Mouse (Mus musculus): Measurements from ENCODE around the gene Vstm4. TPM values are rescaled to one million over a fixed set of nuclear protein-coding genes. Genes with fewer than 3 reads are reported as not detected.

Vstm4 gene
- total and polyA plus RNA-seq, 3 experiments, result 7.9 to 17.1 (median 14.0) TPM

DNA sequence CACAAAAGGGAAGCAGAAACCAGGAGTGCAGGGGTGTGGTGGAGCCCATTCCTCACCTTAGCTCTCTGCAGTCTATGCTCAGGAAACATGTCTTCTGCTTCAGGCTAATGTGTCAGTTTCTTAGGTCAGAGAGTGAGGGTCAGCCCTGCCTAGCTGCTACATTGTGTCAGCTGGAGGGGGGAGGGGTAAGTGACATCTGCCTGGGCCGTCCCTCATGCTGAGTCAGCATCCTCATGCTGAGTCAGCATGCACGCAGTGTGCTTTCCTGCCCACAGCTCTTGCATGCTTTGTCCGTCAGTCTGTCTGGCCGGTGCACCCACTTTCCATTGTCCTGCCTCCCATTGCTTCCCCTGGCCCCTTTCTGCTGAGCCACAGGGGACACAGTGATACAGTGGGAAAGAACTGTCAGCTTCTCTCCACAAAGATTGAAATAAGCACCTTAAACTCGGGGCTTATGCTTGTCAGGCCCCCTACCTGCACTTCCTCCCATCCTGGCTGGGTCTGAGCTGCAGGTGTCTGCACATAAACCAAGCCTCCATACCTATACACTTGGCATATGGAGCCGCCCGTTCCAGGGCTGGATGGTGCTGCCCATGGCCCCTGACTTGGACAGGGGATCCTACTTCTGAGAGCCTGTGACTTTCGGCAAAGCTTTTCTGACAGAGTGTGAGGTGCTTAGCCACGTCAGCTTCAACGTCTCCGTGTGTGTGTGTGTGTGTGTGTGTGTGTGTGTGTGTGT is 3.4 kb downstream of the Vstm4 start:
- peak; percentile 41 for DNase-seq

DNA sequence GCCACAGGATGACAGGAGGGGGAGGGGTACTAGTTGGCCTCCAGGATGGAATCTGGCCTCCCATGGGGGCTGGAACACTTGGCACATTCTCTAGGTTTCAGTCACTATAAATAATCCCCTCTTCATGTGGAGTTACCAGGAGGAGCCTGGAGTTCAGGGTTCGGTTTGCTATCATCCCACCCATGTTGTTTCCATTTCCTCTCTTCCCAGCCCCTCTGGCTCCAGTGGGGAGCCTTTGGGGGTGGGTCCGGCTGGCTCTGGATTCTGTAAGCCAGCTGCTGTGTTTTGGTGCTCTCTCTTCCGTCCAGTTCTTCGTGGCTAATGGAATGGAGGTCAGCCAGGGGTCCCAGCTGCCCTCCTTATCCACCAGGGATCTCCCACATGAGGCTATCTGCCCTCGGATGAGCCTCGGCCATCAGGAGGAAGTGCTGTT is 4.6 kb downstream of the Vstm4 start:
- no peak for DNase-seq

DNA sequence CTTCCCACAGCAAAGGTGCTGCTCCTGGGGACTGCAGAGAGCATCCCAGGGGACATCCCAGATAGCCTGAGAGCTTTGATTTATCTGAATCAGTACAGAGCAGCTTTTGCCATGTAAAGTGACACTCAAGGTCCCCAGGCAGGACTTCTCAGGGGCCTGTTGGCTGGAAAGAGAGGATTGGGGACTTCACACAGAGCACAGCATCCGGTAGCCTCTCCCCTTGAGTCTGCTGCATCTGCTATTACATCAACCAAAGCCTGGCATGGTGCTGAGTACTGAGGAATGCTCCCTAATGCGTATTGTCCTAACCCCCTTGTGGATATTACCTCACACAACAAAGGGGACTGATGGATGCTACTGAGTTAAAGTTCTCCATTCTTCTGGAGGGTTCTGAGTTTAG is 5.1 kb downstream of the Vstm4 start:
- DNase-seq, result no peak

DNA sequence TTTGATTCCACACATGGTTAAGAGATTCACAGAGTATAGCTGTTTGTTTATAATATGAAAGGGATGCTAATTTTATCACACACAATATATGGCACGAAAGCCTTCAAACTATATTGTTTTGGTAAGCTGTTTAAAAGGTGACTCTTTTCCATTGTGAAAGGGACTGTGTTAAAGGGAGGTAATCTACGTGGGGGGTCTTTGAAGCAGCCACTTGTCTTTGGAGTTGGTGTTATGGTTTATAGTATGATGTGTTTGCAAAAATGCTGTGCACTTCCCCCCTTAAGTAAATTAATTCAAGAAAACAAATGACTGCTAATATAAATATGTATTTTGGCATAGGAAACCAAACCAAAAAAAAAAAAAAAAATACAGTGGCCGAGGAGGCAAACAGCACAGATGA is 8.8 kb downstream of the Vstm4 start:
- DNase-seq, result no peak

DNA sequence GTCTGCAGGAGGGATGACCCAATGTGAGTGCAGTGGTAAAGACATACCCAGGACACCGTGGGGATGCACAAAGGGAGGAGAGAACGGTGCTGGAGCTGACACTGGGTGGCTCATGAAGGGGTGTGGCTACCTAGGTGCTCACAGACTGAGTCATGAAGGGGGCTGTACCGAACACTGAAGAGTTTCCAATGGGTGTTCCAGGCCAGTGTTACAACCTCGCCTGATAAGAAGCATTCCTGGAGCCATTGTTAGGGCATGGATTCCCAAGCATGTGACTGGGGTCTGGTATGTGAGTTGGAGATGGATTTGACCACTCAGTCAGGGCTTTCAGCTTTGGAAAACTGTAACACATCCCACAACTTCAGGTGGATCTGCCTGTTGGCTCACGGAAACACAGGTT is 15.4 kb downstream of the Vstm4 start:
- DNase-seq, result no peak

DNA sequence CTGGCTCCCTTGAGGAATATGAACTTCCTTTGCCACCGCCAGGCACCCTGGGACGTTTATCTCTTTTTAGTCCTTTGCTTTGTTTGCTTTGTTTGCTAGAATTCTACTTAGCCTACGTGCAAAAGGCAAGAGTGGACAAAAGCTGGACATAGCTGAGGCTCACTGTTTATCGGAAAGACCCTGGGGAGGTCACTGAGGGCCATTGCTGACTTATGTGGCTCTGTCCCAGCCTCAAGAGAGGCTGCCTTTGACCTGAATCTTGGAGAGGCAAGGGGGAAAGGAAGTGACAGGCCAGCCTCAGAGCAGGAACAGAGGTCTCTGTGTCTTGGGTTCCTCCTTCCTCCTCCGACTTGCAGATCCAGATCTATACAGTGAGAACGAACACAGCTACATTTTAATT is 21.0 kb downstream of the Vstm4 start:
- no peak for DNase-seq

DNA sequence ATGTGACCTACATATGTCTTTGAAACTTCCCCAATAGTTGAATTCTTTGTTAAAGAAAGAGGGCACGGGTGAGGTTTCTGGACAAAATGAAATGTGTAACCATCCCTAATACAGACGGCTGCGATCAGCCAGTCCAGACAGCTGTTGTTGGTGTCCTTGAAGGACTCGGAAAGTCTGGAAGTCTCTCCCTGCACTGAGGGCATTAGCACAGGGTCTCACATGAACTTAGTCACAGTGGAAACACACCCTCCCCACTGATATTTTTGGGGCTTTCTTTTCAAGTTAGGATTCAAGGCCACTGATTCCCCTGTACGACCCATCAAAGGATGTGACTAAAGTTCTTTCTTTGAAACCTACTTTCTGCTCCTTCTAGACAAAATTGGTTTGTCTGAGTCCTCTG is 23.8 kb downstream of the Vstm4 start:
- DNase-seq, result no peak

DNA sequence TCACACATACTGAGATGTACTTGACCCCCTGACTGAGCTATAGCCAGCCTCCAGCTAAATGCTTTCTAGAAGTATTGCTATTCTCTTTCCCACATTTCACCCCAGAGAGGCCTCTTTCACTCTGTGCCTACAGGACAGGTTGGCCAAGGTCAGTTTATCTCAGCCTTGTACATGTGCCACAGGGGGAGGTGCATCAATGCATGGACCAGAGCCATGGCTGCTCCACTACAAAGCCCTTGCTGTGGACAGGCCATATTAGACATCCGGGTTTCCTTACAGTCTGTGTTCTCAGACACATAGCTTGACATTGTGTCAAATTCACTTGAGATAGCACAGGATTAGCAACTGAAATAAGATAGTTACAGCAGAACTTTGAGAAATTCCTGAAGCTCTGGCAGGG is 25.1 kb downstream of the Vstm4 start:
- DNase-seq, result peak; percentile 79

DNA sequence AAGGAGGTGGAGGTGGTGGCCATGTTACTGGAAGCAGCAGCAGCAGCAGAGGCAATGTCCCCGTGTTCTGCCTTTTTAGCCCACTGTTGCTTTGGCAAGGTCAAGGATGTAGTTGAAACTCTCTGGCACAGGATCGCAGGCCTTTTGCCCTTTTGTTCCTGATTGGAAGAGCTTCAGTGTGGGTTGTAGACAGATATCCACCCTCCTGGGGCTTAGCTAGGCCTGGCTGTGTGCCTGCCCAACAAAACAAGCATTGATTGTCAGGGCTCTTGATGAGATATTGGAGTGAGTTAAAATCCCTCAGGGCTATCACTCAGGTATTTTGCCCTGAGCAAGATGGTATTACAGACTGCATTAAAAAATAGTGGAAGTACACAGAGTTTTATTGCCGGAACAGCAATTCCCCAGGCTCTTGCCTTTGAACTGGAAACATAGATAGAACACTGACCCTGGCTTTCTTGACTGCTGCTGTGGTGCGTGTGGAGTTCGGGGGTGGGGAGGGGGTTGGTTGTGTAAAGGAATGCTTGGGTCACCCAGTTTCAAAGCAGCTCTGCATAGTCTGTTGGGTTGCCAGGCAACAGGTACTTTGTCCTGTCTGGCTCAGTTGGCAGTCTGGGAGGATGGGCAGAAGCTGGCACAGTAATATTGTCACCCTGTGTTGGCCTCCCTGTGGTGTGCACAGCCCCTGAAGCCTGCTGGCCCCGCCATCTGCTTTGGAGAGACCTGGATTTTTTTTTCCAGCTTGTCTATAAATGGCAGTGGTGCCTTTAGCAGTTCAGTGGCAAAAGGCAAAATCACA is 32.5 kb downstream of the Vstm4 start:
- peak; percentile 55 for DNase-seq

DNA sequence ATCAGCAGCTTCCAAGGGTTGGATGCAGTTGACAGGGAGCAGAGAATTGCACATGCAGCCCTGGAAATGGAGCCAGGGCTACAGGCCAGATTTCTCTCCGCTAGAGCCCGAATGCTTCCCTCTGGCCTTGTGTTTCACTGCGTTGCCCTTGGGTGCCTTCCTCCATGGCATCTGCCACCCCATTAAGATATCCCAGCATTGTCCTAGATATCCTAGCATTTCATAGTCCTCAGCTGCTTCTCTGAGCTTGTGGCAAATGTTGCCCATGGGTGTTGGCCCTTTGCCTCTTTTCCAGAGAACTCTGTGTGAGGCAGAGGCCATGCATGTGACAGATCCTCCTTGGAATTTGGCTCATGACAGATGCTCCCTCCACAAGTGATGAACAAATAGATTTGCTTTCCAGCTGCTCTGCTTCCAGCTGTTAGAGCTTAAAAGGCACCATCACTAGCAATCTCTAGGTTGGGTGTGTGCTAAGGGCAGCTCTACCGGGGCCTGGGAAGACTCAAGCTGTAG is 37.8 kb downstream of the Vstm4 start:
- DNase-seq, result peak; percentile 82

DNA sequence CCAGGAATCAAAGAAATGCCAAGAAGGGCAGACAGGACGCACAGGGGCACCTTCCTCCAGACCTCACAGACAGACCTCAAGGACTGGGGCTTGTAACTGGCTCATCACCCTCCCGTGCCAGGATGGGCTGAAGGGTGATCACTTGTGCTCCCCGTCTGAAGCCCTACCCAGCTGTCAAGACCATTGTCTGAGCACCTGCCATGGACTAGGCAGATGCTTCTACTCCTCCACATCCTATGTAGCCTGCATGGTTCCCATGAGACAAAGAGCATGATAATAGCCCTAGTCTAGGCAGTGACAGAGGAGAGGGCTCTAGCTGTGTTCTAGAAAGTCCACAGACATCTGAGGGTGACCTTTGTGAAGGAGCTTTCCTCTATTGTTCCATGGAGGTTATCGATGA is 38.3 kb downstream of the Vstm4 start:
- DNase-seq, result no peak

DNA sequence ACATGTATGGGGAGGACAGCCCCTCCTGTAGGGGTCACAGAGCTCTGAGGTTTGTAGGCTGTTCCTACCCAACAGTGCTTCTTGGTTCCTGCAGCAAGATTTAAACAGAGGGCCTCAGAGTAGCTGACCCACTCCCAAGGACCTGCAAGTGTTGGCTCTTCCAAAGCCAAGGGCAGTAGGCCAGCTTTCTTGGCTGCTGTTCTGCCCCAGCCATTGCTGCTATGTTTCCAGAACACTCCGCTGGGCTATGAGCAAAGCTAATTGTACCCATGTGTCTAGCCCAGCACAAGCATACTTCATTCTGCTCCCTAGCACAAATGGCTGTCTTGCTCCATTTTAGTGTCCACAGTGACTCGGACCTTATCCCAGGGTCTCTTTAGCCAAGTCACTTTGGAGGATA is 40.3 kb downstream of the Vstm4 start:
- DNase-seq, result peak; percentile 56

DNA sequence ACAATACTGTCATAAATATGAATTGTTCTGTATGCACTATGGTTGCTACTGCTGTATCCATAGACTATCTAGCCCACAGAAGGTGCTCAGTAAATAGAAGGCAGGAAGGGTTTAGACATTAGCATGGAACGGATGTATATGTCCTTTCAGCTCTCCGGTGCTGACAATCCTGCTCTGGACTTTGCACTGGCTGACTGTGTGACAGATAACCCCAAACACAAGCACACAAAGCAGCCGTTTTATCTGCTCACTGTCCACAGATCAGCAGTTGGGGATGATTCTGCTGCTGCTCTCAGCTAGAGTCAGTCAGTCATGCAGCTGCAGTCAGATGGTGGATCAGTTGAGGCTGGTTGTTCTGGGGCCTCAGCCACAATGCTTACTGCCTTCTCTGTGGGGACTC is 46.6 kb downstream of the Vstm4 start:
- DNase-seq, result no peak

DNA sequence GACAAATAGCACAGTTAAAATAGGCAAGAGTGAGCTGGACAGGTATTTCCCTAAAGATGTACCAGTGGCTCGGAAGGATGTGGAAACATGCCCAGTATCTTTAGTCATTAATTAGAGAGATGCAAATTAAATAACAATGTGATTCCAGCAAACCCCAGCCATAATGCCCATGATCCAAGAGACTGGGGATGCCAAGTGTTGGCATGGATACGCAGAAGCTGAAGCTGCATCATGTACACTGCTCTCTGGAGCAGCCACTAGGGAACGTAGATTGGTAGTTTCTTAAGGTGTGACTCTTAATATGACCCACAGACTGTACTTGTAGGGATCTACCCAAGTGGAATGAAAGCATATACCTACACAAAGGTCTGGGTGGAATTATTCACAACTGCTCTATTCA is 50.0 kb downstream of the Vstm4 start:
- DNase-seq, result no peak

DNA sequence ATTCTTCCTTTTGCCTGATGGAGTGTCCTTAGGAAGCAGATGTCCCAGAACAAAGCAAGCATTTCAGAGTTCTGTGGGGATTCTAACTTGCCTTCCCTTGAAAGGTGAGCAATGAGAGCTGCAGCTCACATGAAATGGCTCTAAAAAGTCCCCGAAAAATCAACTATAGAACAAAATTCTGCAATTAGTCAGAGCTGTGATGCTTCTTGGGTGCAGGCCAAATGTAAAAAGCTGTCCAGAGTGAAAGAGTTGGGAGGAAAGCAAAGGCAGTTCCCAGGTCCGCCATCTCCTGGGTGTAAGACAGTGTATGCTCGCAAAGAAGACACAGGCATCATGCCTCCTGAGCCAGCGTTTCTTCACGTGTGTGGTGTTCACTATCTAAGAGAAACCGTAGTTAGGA is 52.6 kb downstream of the Vstm4 start:
- no peak for DNase-seq

DNA sequence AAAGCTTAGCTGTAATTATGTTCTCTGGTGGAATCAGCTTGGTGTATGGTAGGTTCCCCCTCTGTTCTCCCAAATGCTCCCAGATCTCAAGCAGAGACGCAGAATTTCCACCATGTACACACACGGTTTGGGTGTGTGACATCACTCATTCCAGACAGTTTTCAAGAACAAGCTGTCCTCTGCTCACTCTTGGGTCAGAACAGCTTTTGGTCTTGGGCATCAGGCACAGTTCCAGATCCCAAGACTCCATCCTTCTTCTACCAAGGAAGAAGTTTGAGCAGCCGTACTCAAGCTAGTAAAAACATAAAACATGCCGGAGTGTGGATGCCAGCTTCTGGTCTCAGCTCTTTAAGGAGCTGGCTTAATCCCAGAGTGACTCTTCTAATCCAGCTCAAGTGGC is 54.6 kb downstream of the Vstm4 start:
- DNase-seq, result no peak

DNA sequence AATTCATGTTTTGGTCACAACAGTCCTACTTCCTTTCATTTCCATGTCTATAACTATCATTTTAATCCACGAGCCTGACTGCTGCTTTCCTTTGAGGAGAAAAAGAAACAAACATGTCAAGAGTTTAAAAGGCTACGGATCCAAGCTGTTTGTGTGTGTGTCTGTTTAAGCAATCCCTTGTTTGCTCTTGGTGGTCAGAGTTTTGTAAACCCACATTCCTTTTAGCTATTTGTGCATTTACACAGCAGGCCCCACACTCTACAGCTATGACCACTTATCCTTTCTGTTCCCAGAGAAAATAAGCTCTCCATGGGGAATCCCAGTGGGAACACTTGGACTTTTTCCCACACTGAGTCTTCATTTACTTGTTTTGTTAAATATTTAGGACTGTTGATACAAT is 58.8 kb downstream of the Vstm4 start:
- DNase-seq, result no peak

DNA sequence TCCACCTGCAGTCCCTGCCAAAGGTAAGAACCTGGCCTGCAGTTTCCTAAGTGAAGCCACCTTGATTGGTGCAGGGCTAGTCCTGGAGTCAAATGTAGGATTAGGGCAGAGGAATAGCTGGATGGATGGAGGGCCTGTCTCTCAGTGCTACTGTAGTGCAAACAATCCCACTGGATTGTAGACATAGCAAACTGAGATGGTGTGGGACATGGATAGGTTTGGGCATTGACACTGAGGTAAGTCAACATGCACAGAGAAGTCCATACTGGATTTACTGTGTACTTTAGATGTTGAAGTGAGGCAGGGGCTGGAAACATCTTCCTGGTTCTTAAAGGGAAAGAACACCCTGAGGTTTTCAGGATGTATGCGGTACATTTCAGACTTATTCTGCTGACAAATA is 61.4 kb downstream of the Vstm4 start:
- DNase-seq, result no peak

DNA sequence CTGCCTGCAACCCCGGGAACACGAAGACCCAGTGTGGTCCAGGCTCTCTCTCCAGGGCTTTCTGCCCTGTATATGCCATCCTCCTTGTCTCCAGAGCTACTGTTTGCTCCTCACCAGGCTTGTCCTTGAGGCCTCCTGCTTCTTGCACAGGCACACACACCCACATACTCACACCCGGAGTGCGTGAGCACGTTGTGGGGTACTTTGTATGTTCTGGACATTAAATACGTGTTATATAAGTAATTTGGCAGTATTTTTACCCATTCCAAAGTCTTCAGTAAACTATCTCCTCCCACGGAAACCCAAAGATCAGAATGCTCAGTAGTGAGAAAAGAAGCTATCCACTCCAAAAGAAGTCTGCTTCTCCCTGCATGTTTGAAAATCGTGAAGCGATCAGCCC is 67.3 kb downstream of the Vstm4 start:
- no peak for DNase-seq

DNA sequence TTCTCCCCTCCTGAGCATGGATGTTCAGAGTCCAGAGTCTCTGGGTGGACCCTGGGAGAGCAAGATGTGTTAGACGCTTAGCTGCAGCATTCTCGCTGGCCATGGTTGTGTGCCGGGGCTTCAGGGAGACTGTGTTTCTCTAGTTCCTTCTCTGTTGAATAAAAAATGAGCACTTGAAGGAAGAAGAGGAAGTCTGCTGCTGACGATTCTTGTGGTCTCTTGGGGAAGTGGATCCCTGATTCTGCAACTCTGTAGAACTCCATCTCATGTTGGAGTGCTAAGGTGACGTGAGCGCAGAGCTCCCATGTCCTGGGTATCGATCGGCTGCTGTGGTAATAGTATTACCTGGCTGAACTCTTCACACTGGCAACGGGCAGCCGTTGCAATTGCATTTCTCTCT is 75.2 kb downstream of the Vstm4 start:
- no peak for DNase-seq

DNA sequence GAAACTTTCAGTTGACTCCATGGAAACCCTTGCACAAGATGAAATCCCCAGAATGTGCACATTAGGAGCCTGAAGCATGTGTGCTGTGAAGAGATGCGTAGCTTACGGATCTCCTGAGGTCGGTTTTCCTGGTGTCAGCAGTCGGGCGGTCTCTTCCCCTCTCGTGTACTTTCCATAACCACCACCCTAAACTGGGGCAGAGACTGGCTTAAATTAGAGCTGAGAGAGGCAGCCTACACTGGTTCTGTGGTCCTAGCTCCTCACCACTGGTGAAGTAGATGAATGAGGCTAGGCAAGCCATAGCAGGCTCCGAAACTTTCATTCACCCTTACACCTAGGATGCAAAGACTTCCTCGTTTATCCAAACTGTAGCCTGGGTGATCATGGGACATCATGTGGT is 75.7 kb downstream of the Vstm4 start:
- no peak for DNase-seq

DNA sequence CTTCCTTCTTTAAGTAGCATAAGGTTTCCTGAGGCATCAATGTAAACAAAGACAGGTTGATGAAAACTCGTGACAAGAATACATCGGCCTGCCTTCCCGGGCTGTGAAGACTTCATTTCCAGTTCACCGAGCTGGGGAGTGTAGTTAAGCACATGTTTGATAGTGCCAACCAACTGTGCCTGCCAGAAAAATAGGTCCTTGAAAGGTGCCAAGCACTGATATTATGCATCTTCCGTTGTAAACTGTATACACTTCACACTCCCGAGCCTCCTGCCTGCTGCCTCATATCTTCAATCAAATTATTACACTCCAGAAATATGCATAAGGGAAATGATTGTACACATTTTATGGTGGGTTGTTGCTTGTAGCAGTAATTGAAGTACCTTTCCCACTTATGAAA is 77.5 kb downstream of the Vstm4 start:
- DNase-seq, result no peak

DNA sequence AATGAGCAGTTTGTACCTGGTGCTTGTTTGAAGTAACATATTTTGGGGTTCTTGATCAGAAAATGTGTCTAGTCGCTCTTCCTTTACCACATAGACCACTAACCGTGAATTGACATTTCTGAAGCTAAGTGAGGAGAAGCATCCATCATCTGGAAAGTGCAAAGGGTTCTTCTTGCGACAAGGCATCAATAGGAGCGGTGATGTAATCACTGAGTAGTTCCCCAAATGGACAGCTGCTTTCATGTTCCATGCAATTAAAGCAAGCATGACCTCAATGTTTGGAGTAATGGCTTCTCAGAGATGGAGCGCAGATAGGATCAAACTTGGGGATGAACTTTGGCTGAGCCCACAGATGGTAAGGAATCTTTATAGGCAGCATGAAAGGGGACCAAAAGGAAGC is 82.7 kb downstream of the Vstm4 start:
- DNase-seq, result no peak

DNA sequence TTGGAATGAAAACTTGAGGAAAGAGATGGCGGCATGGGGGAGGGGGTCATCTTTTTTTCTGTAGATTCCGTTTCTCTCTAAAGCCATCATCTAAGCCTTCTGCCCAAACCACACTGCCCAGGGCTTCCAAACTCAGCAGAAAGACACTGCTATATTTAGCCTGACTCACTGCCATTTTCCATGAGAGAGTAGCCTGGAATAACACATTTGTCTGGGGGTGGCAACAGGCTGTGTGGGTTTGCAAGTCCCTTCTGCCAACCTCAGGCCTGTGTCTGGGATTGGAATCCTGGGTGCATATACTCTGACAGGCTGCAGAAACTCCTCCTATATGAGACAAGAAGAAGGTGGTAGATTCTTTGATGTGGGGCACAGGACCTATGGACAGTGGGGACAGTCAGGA is 91.0 kb downstream of the Vstm4 start:
- no peak for DNase-seq

All from adrenal gland, adult 2 months (tissue).